Mouse (Mus musculus): ENCODE measurements around the gene 0610040J01Rik. TPM values are rescaled to one million over a fixed set of nuclear protein-coding genes. Genes with fewer than 3 reads are reported as not detected.

The 0610040J01Rik gene
- polyA plus RNA-seq, 1 experiment from 2014 or later = 51.9 TPM

GRCm38 (mm10) chr5:63816643-63817042 lies 4.5 kb downstream of the 0610040J01Rik start:
- no peak overlapping the region for H3K9ac ChIP-seq (ENCODE audit: low read depth, low read length)
- no peak overlapping the region for H3K4me3 ChIP-seq (ENCODE audit: low read length)
- H3K9me3 ChIP-seq (ENCODE audit: control insufficient read depth, low read length) = no peaks in the 10 kb centered on the region
- peaks cover 25% of the 10 kb centered on the region for H3K4me1 ChIP-seq (ENCODE audit: control insufficient read depth, insufficient read depth, low read length)
- no peaks in the 10 kb centered on the region for H3K36me3 ChIP-seq (ENCODE audit: control insufficient read depth, insufficient read depth, low read length)
- no peak overlapping the region for H3K4me2 ChIP-seq (ENCODE audit: low read depth, low read length)
- 58% methylated on average over 7 of the region's 7 CpGs for WGBS
- ATAC-seq = peak; percentile 67
- H3K27ac ChIP-seq (ENCODE audit: low read length) = no peak overlapping the region; the same call in none of the 2 replicates
- H3K27me3 ChIP-seq (replicated peaks; ENCODE audit: control insufficient read depth, insufficient read depth, low read length) = no peaks in the 10 kb centered on the region

DNA sequence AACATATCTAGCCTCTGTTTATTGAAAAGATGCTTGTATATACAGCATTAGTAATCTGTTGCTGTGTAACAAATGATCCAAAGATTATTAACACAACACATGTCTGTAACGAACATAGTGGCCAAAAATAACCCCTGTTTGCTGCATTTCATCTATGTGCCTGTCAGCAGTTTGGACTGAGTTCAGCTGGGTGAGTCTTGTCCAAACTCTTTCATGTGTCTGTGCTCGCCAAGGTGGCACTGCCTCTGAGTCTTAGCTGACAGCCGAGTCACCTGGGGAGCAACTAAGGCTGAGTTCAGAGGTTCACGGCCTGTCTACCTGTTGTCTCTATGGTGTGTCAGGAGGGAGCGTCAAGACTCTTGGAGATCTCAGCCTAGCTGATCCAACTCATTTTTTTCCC lies 5.1 kb downstream of the 0610040J01Rik start:
- Histone ChIP-seq H3K27me3 (replicated peaks; ENCODE audit: control insufficient read depth, insufficient read depth, low read length) (no peaks in the 10 kb centered on the region), H3K4me3 (ENCODE audit: low read length) (no peak overlapping the region), H3K9me3 (ENCODE audit: control insufficient read depth, low read length) (no peaks in the 10 kb centered on the region), H3K27ac (ENCODE audit: low read length) (peak overlapping the region; percentile 71), H3K9ac (ENCODE audit: low read depth, low read length) (no peak overlapping the region), H3K4me2 (ENCODE audit: low read depth, low read length) (no peak overlapping the region), H3K36me3 (ENCODE audit: control insufficient read depth, insufficient read depth, low read length) (no peaks in the 10 kb centered on the region), H3K4me1 (ENCODE audit: control insufficient read depth, insufficient read depth, low read length) (peaks cover 27% of the 10 kb centered on the region)
- WGBS = 52% methylated on average over 5 of the region's 5 CpGs
- 0 out of 2 replicates have a peak, but pooled peaks have one; percentile 19 for ATAC-seq

DNA sequence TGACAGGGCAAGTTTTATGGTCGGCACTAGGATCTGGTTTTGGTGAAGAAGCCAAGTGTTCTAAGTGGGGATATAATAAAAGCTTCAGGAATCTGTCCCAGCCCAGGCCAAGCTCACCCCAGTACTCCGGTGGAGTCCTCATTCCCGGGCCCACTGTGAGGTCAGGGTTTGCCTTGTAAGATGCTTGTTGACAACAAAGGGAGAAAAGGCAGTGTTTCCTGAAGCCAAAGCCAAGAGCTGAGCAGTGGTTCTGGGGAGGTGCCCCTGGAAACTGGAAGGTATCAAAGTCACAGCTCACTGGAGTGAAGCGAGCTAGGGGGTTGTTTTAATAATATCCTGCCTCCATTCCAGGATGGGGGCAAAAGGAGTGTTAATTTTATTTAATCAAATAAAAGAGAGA lies 6.8 kb downstream of the 0610040J01Rik start:
- no peaks in the 10 kb centered on the region for H3K27me3 ChIP-seq (replicated peaks; ENCODE audit: control insufficient read depth, insufficient read depth, low read length)
- H3K4me3 ChIP-seq (ENCODE audit: low read length) = no peak overlapping the region
- H3K9ac ChIP-seq (ENCODE audit: low read depth, low read length) = 0 out of 2 replicates have a peak overlapping the region, but pooled peaks have one; percentile 24
- H3K36me3 ChIP-seq (ENCODE audit: control insufficient read depth, insufficient read depth, low read length) = no peaks in the 10 kb centered on the region
- no peaks in the 10 kb centered on the region for H3K9me3 ChIP-seq (ENCODE audit: control insufficient read depth, low read length)
- ATAC-seq = no peak
- H3K4me2 ChIP-seq (ENCODE audit: low read depth, low read length) = no peak overlapping the region
- H3K27ac ChIP-seq (ENCODE audit: low read length) = peak overlapping the region; percentile 53
- H3K4me1 ChIP-seq (ENCODE audit: control insufficient read depth, insufficient read depth, low read length) = peaks cover 31% of the 10 kb centered on the region
- WGBS = 31% methylated on average over 4 of the region's 4 CpGs

DNA sequence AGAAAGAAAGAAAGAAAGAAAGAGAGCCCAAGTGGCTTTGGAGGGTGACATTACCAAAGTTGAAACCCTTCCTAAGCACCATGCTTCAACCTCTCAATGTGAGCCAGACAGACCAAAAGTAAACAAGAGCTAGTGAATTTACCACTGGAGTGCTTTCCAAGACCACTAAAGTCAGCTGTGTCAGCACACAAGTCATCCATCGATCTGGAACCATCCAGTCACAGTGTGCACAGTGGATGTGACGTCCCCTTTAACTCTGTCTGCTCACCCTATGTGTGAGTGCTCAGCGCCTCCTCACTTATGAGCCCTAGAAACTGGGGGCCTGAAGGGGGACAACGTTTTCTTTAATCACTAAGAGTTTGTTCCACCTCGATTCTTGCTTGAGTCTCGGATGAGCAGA lies 7.4 kb downstream of the 0610040J01Rik start:
- WGBS = 67% methylated on average over 6 of the region's 6 CpGs
- Histone ChIP-seq H3K36me3 (ENCODE audit: control insufficient read depth, insufficient read depth, low read length) (no peaks in the 10 kb centered on the region), H3K4me3 (ENCODE audit: low read length) (no peak overlapping the region), H3K9ac (ENCODE audit: low read depth, low read length) (no peak overlapping the region), H3K9me3 (ENCODE audit: control insufficient read depth, low read length) (no peaks in the 10 kb centered on the region), H3K4me2 (ENCODE audit: low read depth, low read length) (no peak overlapping the region), H3K4me1 (ENCODE audit: control insufficient read depth, insufficient read depth, low read length) (peaks cover 31% of the 10 kb centered on the region), H3K27ac (ENCODE audit: low read length) (no peak overlapping the region), H3K27me3 (replicated peaks; ENCODE audit: control insufficient read depth, insufficient read depth, low read length) (no peaks in the 10 kb centered on the region)
- no peak for ATAC-seq

DNA sequence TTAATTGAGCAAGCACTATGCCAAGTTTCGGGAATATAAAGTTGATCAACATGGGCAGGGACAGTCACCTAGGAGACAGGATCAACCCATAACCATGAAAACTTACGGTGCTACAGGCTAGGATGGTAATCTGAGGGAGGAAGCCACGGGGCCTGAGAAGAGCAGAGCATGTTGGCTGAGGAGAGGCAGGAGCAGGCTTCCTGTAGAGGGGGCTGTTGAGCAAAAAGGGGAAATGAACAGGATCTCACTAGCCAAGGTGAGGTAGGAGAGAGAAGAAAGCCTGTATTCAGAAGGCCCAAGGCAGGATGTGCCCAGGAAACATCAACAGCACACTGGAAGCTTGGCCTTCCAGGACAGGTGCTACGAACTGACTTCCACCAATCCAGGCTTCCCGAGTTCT lies 9.0 kb downstream of the 0610040J01Rik start:
- no peak for ATAC-seq
- H3K36me3 ChIP-seq (ENCODE audit: control insufficient read depth, insufficient read depth, low read length) = no peaks in the 10 kb centered on the region
- no peak overlapping the region for H3K27ac ChIP-seq (ENCODE audit: low read length)
- WGBS = 84% methylated on average over 5 of the region's 5 CpGs
- no peaks in the 10 kb centered on the region for H3K27me3 ChIP-seq (replicated peaks; ENCODE audit: control insufficient read depth, insufficient read depth, low read length)
- no peak overlapping the region for H3K4me2 ChIP-seq (ENCODE audit: low read depth, low read length)
- H3K4me3 ChIP-seq (ENCODE audit: low read length) = no peak overlapping the region
- H3K4me1 ChIP-seq (ENCODE audit: control insufficient read depth, insufficient read depth, low read length) = peaks cover 39% of the 10 kb centered on the region
- H3K9ac ChIP-seq (ENCODE audit: low read depth, low read length) = no peak overlapping the region
- no peaks in the 10 kb centered on the region for H3K9me3 ChIP-seq (ENCODE audit: control insufficient read depth, low read length)

DNA sequence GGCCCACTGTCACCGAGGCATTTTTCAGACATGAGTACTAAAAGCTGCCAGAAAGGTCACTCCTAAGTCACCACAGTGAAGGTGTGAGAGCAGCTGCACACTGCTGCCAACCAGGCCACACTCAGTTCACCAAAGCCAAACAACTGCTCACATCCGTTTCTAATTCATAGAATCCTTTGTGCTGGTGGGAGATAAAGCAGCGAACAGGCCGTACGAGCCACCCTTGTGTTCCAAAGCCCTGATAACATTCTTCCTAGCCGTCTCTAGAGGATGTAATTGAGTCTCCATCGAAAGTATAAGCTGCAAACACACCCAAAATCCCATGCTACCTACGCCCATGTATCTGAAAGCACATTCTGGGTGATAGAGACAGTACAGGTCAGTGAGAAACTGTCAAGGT lies 9.7 kb downstream of the 0610040J01Rik start:
- peak overlapping the region; percentile 22 for H3K27ac ChIP-seq (ENCODE audit: low read length)
- peaks cover 44% of the 10 kb centered on the region for H3K4me1 ChIP-seq (ENCODE audit: control insufficient read depth, insufficient read depth, low read length)
- no peaks in the 10 kb centered on the region for H3K36me3 ChIP-seq (ENCODE audit: control insufficient read depth, insufficient read depth, low read length)
- H3K4me2 ChIP-seq (ENCODE audit: low read depth, low read length) = no peak overlapping the region
- H3K9me3 ChIP-seq (ENCODE audit: control insufficient read depth, low read length) = no peaks in the 10 kb centered on the region
- no peak overlapping the region for H3K9ac ChIP-seq (ENCODE audit: low read depth, low read length)
- ATAC-seq = no peak
- H3K27me3 ChIP-seq (replicated peaks; ENCODE audit: control insufficient read depth, insufficient read depth, low read length) = no peaks in the 10 kb centered on the region
- 49% methylated on average over 8 of the region's 8 CpGs for WGBS
- H3K4me3 ChIP-seq (ENCODE audit: low read length) = no peak overlapping the region

- Histone ChIP-seq H3K36me3 (ENCODE audit: control insufficient read depth, insufficient read depth, low read length) (no peaks in the 10 kb centered on the region), H3K4me3 (ENCODE audit: low read length) (no peak overlapping the region), H3K9ac (ENCODE audit: low read depth, low read length) (peak overlapping the region; percentile 19; the same call in 1 of the 2 replicates), H3K27me3 (replicated peaks; ENCODE audit: control insufficient read depth, insufficient read depth, low read length) (no peaks in the 10 kb centered on the region), H3K27ac (ENCODE audit: low read length) (peak overlapping the region; percentile 76), H3K9me3 (ENCODE audit: control insufficient read depth, low read length) (no peaks in the 10 kb centered on the region), H3K4me2 (ENCODE audit: low read depth, low read length) (peak overlapping the region; percentile 37), H3K4me1 (ENCODE audit: control insufficient read depth, insufficient read depth, low read length) (peaks cover 49% of the 10 kb centered on the region)
- WGBS = 44% methylated on average over 10 of the region's 10 CpGs
- ATAC-seq = peak; percentile 86
Observed at GRCm38 (mm10) chr5:63823362-63824332, 11.5 kb downstream of the 0610040J01Rik start.

DNA sequence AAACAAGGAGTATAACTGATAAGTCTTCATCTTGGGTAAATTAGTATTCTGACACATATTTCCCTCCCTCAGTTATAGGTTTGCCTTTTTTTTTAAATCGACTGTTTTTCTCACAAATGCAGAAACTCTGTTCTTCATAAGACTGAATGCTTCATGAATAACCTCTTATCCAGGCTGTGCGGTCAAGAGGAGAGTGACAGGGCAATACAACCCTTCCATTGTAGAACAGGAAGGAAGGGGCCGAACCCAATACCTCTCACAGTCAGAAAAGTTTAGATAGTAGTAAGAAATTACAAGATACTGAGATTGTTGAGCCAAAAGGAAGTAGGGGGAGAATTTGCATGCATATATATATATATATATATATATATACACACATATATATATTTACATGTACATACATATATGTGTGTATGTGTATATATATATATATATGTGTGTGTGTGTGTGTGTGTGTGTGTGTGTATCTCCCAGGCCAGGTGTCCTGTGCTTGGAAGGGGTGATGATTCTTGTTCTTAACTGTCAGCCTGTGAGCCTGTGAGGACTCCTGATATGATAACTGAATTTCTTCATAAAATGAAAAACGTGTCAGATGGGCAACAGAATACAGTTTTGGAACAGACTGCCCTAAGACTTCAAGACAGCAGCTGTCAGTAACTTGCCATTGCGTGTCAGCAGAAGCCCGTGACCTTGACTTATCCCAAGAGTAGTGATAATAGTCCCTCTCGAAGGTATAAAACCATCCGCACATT lies 12.6 kb downstream of the 0610040J01Rik start:
- no peak for ATAC-seq
- H3K9me3 ChIP-seq (ENCODE audit: control insufficient read depth, low read length) = no peaks in the 10 kb centered on the region
- H3K27me3 ChIP-seq (replicated peaks; ENCODE audit: control insufficient read depth, insufficient read depth, low read length) = no peaks in the 10 kb centered on the region
- H3K9ac ChIP-seq (ENCODE audit: low read depth, low read length) = no peak overlapping the region
- H3K36me3 ChIP-seq (ENCODE audit: control insufficient read depth, insufficient read depth, low read length) = no peaks in the 10 kb centered on the region
- H3K4me3 ChIP-seq (ENCODE audit: low read length) = no peak overlapping the region
- peaks cover 45% of the 10 kb centered on the region for H3K4me1 ChIP-seq (ENCODE audit: control insufficient read depth, insufficient read depth, low read length)
- WGBS = 68% methylated on average over 8 of the region's 8 CpGs
- peak overlapping the region; percentile 37; the same call in 1 of the 2 replicates for H3K4me2 ChIP-seq (ENCODE audit: low read depth, low read length)
- H3K27ac ChIP-seq (ENCODE audit: low read length) = peak overlapping the region; percentile 76

GRCm38 (mm10) chr5:63825881-63826280 lies 13.7 kb downstream of the 0610040J01Rik start:
- Histone ChIP-seq H3K27ac (ENCODE audit: low read length) (peak overlapping the region; percentile 37), H3K9ac (ENCODE audit: low read depth, low read length) (no peak overlapping the region), H3K27me3 (replicated peaks; ENCODE audit: control insufficient read depth, insufficient read depth, low read length) (no peaks in the 10 kb centered on the region), H3K4me2 (ENCODE audit: low read depth, low read length) (0 out of 2 replicates have a peak overlapping the region, but pooled peaks have one; percentile 12), H3K36me3 (ENCODE audit: control insufficient read depth, insufficient read depth, low read length) (no peaks in the 10 kb centered on the region), H3K4me3 (ENCODE audit: low read length) (no peak overlapping the region), H3K4me1 (ENCODE audit: control insufficient read depth, insufficient read depth, low read length) (peaks cover 49% of the 10 kb centered on the region), H3K9me3 (ENCODE audit: control insufficient read depth, low read length) (no peaks in the 10 kb centered on the region)
- WGBS = 44% methylated on average over 5 of the region's 5 CpGs
- no peak for ATAC-seq
